Mouse (Mus musculus): ENCODE data around the gene Layn.

Layn gene

GRCm38 (mm10) chr9:51076979-51077315, at the start of gene Layn:
Layn (minus strand) TSS chr9:51077094.
- DNase-seq (ENCODE audit: low spot score in 2 of 2) = peak; percentile 76 to 78

GRCm38 (mm10) chr9:51114767-51115166, 37.9 kb upstream of the Layn start:
- no peak for DNase-seq (ENCODE audit: low spot score in 2 of 2)

- DNase-seq (ENCODE audit: low spot score in 2 of 2) = no peak
Measured at GRCm38 (mm10) chr9:51105751-51106150, 28.9 kb upstream of the Layn start.

GRCm38 (mm10) chr9:51103808-51104514, 27.1 kb upstream of the Layn start:
- peak in 1 of 2 experiments; percentile 23 for DNase-seq (ENCODE audit: low spot score in 2 of 2)

GRCm38 (mm10) chr9:51102963-51103807, 26.3 kb upstream of the Layn start:
- peak in 1 of 2 experiments; percentile 28 for DNase-seq (ENCODE audit: low spot score in 2 of 2)

GRCm38 (mm10) chr9:51101756-51102425, 25.0 kb upstream of the Layn start, which contains the start of gene 4833427G06Rik:
4833427G06Rik (minus strand) TSS chr9:51102078.
- DNase-seq (ENCODE audit: low spot score in 2 of 2) = peak in 1 of 2 experiments; percentile 22

GRCm38 (mm10) chr9:51096306-51096705, 19.4 kb upstream of the Layn start:
- DNase-seq (ENCODE audit: low spot score in 2 of 2) = no peak

- DNase-seq (ENCODE audit: low spot score in 2 of 2) = no peak
Measured at GRCm38 (mm10) chr9:51093697-51094096, 16.8 kb upstream of the Layn start.

GRCm38 (mm10) chr9:51081614-51082013, 4.7 kb upstream of the Layn start:
- no peak for DNase-seq (ENCODE audit: low spot score in 2 of 2)

GRCm38 (mm10) chr9:51076300-51076978, 455 bp downstream of the Layn start:
- DNase-seq (ENCODE audit: low spot score in 2 of 2) = no peak

GRCm38 (mm10) chr9:51075780-51076179, 1.1 kb downstream of the Layn start:
- no peak for DNase-seq (ENCODE audit: low spot score in 2 of 2)

GRCm38 (mm10) chr9:51070801-51071200, 6.1 kb downstream of the Layn start:
- DNase-seq (ENCODE audit: low spot score in 2 of 2) = no peak

GRCm38 (mm10) chr9:51068202-51068601, 8.7 kb downstream of the Layn start:
- no peak for DNase-seq (ENCODE audit: low spot score in 2 of 2)

GRCm38 (mm10) chr9:51060601-51061000, 16.3 kb downstream of the Layn start, which contains the start of gene Btg4:
Btg4 (plus strand) TSS chr9:51060901.
- no peak for DNase-seq (ENCODE audit: low spot score in 2 of 2)

- no peak for DNase-seq (ENCODE audit: low spot score in 2 of 2)
Measured at GRCm38 (mm10) chr9:51058951-51059521, 17.9 kb downstream of the Layn start.

GRCm38 (mm10) chr9:51056360-51057324, 20.3 kb downstream of the Layn start:
- no peak for DNase-seq (ENCODE audit: low spot score in 2 of 2)

GRCm38 (mm10) chr9:51052180-51052579, 24.7 kb downstream of the Layn start:
- DNase-seq (ENCODE audit: low spot score in 2 of 2) = no peak

GRCm38 (mm10) chr9:51042136-51042535, 34.8 kb downstream of the Layn start:
- DNase-seq (ENCODE audit: low spot score in 2 of 2) = no peak

GRCm38 (mm10) chr9:51041491-51041980, 35.4 kb downstream of the Layn start:
- no peak for DNase-seq (ENCODE audit: low spot score in 2 of 2)
